Mouse (Mus musculus): Measurements from ENCODE around the gene Cadm1.

GRCm38 (mm10) chr9:47869661-47870060, 339.7 kb downstream of the Cadm1 start:
- no peak for TF ChIP-seq CTCF (IDR thresholded peaks at IDR 0.05; ENCODE audit: borderline replicate concordance, control insufficient read depth, extremely low read depth, insufficient read depth, low read length, poor library complexity)
- no peak for TF ChIP-seq POLR2A (IDR thresholded peaks at IDR 0.05; ENCODE audit: control insufficient read depth, extremely low read depth, insufficient read depth, low read length, poor library complexity)

All from thymus, adult 2 months (tissue).